ENCODE assay signal across 7 mouse cellular contexts in the genomic region with DNA sequence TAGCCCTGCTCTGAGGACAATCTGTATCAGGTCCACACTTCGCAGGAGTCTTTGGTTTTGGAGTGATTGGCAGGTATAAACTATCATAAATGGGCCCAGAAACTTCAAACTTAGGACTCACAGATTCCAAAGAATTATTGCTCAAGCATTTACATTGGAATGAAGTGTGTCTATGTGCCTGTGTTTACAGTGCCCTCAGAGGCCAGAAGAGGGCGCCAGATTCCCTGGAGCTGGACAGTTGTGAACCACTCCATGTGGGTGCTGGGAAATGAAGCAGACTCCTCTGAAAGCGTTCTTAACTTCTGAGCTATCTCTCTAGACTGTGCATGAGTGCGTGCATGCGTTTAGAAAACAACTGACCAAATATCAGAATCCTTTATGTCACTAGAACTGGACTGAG. TPM values are rescaled to one million over a fixed set of nuclear protein-coding genes. Genes with fewer than 3 reads are reported as not detected.
DNase-seq lines count a peak whose midpoint lies in the region; ATAC-seq lines count a peak whose summit lies in the region.

No protein-coding gene starts in this region.

- no peak for ATAC-seq in megakaryocyte-erythroid progenitor cell, adult 5-6 weeks (replicated peaks; ENCODE audit: low FRiP score, low TSS enrichment, poor library complexity, severe bottlenecking)

- DNase-seq in kidney, postnatal 10 days = peak; percentile 35
- DNase-seq in kidney, adult 18-20 months = no peak
- DNase-seq in ovary, postnatal 14 days (ENCODE audit: low spot score) = peak; percentile 11
- DNase-seq in ovary, postnatal 10 days (ENCODE audit: low spot score) = no peak
- DNase-seq in adrenal gland, postnatal 25 days = peak; percentile 29
- peak; percentile 46 for DNase-seq in retina, postnatal 1 day

RNA-seq across cellular contexts. Expression of gene Piwil1, which starts 20.9 kb away (rescaled TPM):
- total RNA-seq in adrenal gland, postnatal 25 days (2021) = not detected in 2 replicates
- not detected in 2 replicates for total RNA-seq in megakaryocyte-erythroid progenitor cell, adult 5-6 weeks (2014; fragmentation: Nextera tagmentation)
- total RNA-seq in megakaryocyte-erythroid progenitor cell, adult 5-6 weeks (2017) = not detected in 2 replicates

Comparison
In these comparisons a context has a peak if more than half of its experiments do, and no peak if none do; other contexts are left out.
1. DNase-seq: peak in kidney, postnatal 10 days (single experiment), ovary, postnatal 14 days (single experiment), adrenal gland, postnatal 25 days (single experiment) and retina, postnatal 1 day (single experiment); none in kidney, adult 18-20 months (single experiment) and ovary, postnatal 10 days (single experiment).